Comparison of ENCODE assay signal across 8 mouse cellular contexts in the genomic region with DNA sequence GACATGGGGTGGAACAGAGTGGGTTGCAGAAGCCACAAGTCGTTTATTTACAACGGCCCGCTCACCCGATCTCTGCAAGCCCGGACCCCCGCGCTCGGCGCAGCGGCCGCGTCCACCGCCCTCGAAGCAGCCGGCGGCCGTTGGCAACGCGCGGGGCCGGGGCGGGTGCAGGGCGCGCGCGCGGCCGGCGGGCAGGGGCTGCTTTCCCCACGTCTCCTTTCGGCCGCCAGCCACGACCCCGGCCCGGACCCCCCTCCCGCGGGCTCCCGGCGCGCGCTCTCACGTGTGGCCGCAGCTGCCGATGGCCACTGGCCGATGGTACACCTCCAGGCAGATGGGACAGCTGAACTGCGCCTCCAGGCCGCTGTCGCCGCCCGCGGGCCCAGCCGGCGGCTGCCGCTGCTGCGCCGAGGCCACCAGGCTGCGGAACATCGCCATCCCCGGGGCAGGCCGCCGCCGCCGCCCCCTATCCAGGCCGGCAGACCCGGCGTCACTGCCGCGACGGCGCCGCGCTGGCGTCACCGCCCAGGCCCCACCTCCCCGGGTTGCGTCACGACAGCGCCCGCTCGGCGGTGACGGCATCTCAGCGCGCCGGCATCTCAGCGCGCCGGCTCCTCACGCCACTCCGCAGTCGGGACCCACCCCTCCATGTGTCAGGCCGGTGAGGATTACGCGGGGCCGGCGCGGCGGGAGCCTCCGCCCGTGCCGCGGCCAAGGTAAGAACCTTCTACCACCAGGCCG. TPM values are rescaled to one million over a fixed set of nuclear protein-coding genes. Genes with fewer than 3 reads are reported as not detected.
DNase-seq lines count a peak whose midpoint lies in the region; ATAC-seq and TF ChIP-seq lines count a peak whose summit lies in the region.

A gene (minus strand): TSS at position 485 of the 741 bp plus-strand sequence.
A gene (plus strand): TSS at position 564 of the 741 bp plus-strand sequence.

- H3K4me1 ChIP-seq in G1E (ENCODE audit: insufficient read depth, low read depth, low read length), result peaks cover 57% of the 10 kb centered on the region
- peaks cover 18% of the 10 kb centered on the region for H3K4me1 ChIP-seq in cerebellum, adult 2 months (ENCODE audit: control insufficient read depth, insufficient read depth, low read length)
- peaks cover 12% of the 10 kb centered on the region for H3K4me1 ChIP-seq in lung, embryonic 16.5 days (replicated peaks; ENCODE audit: control insufficient read depth, insufficient read depth, low read length)

- DNase-seq in G1E (ENCODE audit: low spot score), result peak; percentile 90
- DNase-seq in cerebellum, adult 2 months, result peak; percentile 92 to 94
- DNase-seq in forelimb bud, embryonic 11.5 days (ENCODE audit: low read depth, low spot score), result peak; percentile 93
- DNase-seq in layer of hippocampus, adult 9-10 months (ENCODE audit: low spot score), result peak; percentile 64
- peak; percentile 91 for DNase-seq in ovary, postnatal 10 days (ENCODE audit: low spot score)
- DNase-seq in thymus, postnatal 10 days (ENCODE audit: low spot score in 2 of 2), result peak; percentile 89 to 96

- under 1% methylated on average over 102 of the region's 103 CpGs for WGBS in cerebellum, adult 2 months
- 0% methylated on average over 73 of the region's 103 CpGs for WGBS in lung, embryonic 16.5 days

- H3K4me3 ChIP-seq in G1E (ENCODE audit: low read depth, low read length), result peak within 1 kb of the TSS; percentile 96
- H3K4me3 ChIP-seq in cerebellum, adult 2 months (replicated peaks; ENCODE audit: insufficient read depth, low read depth, low read length), result peak within 1 kb of the TSS; percentile 82
- peak within 1 kb of the TSS; percentile 99 for H3K4me3 ChIP-seq in lung, embryonic 16.5 days (ENCODE audit: low read length)

- H3K4me2 ChIP-seq in lung, embryonic 16.5 days (ENCODE audit: low read depth, low read length), result peak within 1 kb of the TSS; percentile 87

- ATAC-seq in G1E (ENCODE audit: extremely low read depth, insufficient number of reproducible peaks, low FRiP score, poor library complexity, severe bottlenecking), result peak; percentile 50; the same call in 1 of the 2 replicates
- ATAC-seq in hematopoietic stem cell, adult 5-6 weeks (replicated peaks in 1 of 2; ENCODE audit: insufficient read depth in 1 of 2, low FRiP score in 2 of 2, low TSS enrichment in 1 of 2, low read depth in 1 of 2, poor library complexity in 2 of 2, severe bottlenecking in 2 of 2), result peak; percentile 40 to 50; a peak in 3 of 4 replicates
- peak; percentile 94 for ATAC-seq in lung, embryonic 16.5 days (ENCODE audit: low read depth)

- H3K9me3 ChIP-seq in G1E (replicated peaks), result no peaks in the 10 kb centered on the region
- H3K9me3 ChIP-seq in lung, embryonic 16.5 days (ENCODE audit: control insufficient read depth, low read length), result no peaks in the 10 kb centered on the region

- peak within 1 kb of the TSS; percentile 81 for H3K27ac ChIP-seq in cerebellum, adult 2 months (ENCODE audit: insufficient read depth, low read length)
- H3K27ac ChIP-seq in lung, embryonic 16.5 days (ENCODE audit: low read length), result peak within 1 kb of the TSS; percentile 55

- H3K27me3 ChIP-seq in G1E (ENCODE audit: insufficient read depth, low read length), result no peaks in the 10 kb centered on the region
- H3K27me3 ChIP-seq in cerebellum, adult 2 months (ENCODE audit: control insufficient read depth, insufficient read depth, low read length), result no peaks in the 10 kb centered on the region
- H3K27me3 ChIP-seq in lung, embryonic 16.5 days (ENCODE audit: control insufficient read depth, insufficient read depth, low read depth, low read length), result no peaks in the 10 kb centered on the region

- peak within 1 kb of the TSS; percentile 95 for H3K9ac ChIP-seq in lung, embryonic 16.5 days (ENCODE audit: low read length)

- peak; percentile 61 for TF ChIP-seq POLR2A in cerebellum, adult 2 months (IDR thresholded peaks at IDR 0.05; ENCODE audit: borderline replicate concordance, insufficient read depth, low read length)

- TF ChIP-seq CTCF in G1E (IDR thresholded peaks at IDR 0.05; ENCODE audit: low read depth, low read length), result no peak
- TF ChIP-seq CTCF in cerebellum, adult 2 months (IDR thresholded peaks at IDR 0.05; ENCODE audit: borderline replicate concordance, insufficient read depth, low read depth, low read length), result no peak

- H3K36me3 ChIP-seq in G1E (replicated peaks), result peaks cover 72% of the 10 kb centered on the region
- peaks cover 8% of the 10 kb centered on the region for H3K36me3 ChIP-seq in lung, embryonic 16.5 days (ENCODE audit: control insufficient read depth, insufficient read depth, low read length)

RNA-seq across cellular contexts. Expression of the first gene that starts in this region (rescaled TPM):
- total RNA-seq in G1E (2014; fragmentation: Nextera tagmentation) (28.0 and 45.3 TPM in 2 replicates), G1E (2017) (18.6 and 29.4 TPM in 2 replicates)
- polyA plus RNA-seq in G1E (2012), result 29.5 and 33.3 TPM in 2 replicates
- polyA plus RNA-seq in cerebellum, adult 2 months (2012; rRNA removed), result 65.9 and 69.4 TPM in 2 replicates
- 49.4 and 52.2 TPM in 2 replicates for total RNA-seq in hematopoietic stem cell, adult 5-6 weeks (2017)
- 38.1 and 40.1 TPM in 2 replicates for polyA plus RNA-seq in lung, embryonic 16.5 days (2015; fragmentation: Nextera tagmentation; extraction: Ambion mirVana)

RNA-seq across cellular contexts. Expression of the second gene that starts in this region (rescaled TPM):
- total RNA-seq in G1E (2014; fragmentation: Nextera tagmentation) (10.9 and 18.3 TPM in 2 replicates), G1E (2017) (8.8 and 10.9 TPM in 2 replicates)
- polyA plus RNA-seq in G1E (2012), result 19.4 and 25.7 TPM in 2 replicates
- polyA plus RNA-seq in cerebellum, adult 2 months (2012; rRNA removed), result 45.0 and 49.7 TPM in 2 replicates
- 10.0 and 10.2 TPM in 2 replicates for total RNA-seq in hematopoietic stem cell, adult 5-6 weeks (2017)
- polyA plus RNA-seq in lung, embryonic 16.5 days (2015; fragmentation: Nextera tagmentation; extraction: Ambion mirVana), result 34.7 and 36.9 TPM in 2 replicates

Comparison
In these comparisons a context has a peak if more than half of its experiments do, and no peak if none do; other contexts are left out.
1. Peak in every context shown above with its lines: DNase-seq, ATAC-seq, H3K4me3 ChIP-seq and H3K27ac ChIP-seq.